Mouse (Mus musculus): ENCODE results near the gene Kcnq2. TPM values are rescaled to one million over a fixed set of nuclear protein-coding genes. Genes with fewer than 3 reads are reported as not detected.

Gene Kcnq2
- polyA plus RNA-seq, 1 experiment from 2014 or later = 13.9 TPM

DNA sequence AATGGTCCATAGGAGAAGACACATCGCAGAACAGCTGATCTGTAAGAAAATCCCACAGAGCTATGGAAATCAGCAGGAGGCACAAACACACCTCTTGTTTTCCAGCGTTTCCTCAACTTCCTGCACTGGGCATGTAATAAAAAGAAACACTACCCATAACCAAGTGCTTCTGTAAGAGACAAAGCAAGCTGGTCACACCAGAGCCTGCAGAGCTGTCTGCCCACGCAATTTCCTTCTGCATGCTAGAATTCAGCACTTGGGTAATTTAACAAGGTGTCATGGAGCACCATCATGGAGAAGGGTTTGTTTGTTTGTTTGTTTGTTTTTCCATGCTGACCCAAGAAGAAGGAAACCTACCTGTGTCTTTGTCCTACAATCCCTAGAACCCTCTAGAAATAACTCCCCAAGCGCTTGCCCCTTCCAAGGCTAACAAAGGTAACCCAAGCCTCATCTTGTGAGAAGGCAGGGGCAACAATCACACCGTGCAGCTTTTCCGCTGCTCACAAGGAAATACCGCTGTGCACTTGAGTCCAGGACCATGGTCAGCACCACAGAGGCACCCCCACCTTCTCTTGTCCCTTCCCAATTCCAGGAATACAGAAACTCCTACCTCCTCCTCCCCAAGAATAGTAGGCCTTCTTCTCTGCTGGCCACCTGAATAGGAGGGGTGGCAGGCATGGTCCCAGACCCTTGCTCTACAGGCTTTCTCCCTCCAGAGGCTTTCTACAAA is 9.2 kb downstream of the Kcnq2 start:
- H3K4me1 ChIP-seq (replicated peaks; ENCODE audit: control insufficient read depth, insufficient read depth, low read length) = peaks cover 2% of the 10 kb centered on the region
- no peak overlapping the region for H3K4me2 ChIP-seq (ENCODE audit: low read depth, low read length, severe bottlenecking)
- no peaks in the 10 kb centered on the region for H3K36me3 ChIP-seq (ENCODE audit: control insufficient read depth, insufficient read depth, low read length)
- DNase-seq (ENCODE audit: low spot score) (no peak), ATAC-seq (replicated peaks; ENCODE audit: low FRiP score) (no peak)
- no peaks in the 10 kb centered on the region for H3K27me3 ChIP-seq (ENCODE audit: control insufficient read depth, insufficient read depth, low read length)
- no peak overlapping the region for H3K4me3 ChIP-seq (ENCODE audit: low read depth, low read length)
- no peak overlapping the region for H3K9ac ChIP-seq (ENCODE audit: low read length)
- H3K27ac ChIP-seq (ENCODE audit: low read depth, low read length) = no peak overlapping the region
- WGBS = 60% methylated on average over 7 of the region's 7 CpGs
- no peaks in the 10 kb centered on the region for H3K9me3 ChIP-seq (ENCODE audit: control insufficient read depth, low read length)

DNA sequence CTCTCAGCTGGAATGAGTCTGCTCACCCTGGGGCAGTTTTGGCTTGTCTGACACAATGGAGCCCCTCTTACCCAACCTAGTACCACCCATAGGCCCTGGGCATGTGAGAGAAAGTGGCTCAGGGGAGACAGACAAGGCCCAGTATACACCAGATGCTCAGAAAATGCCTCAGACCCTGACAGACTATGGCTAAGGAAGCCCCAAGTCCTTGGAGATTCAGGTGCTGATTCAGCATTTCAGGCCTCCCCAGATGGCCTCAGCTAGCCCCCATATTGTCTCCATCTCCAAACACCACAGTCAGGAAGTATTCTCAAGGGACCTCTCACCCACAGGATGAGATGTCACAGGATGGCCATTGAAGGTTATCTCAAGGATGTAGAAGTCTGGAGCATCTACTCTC is 12.5 kb downstream of the Kcnq2 start:
- no peaks in the 10 kb centered on the region for H3K9me3 ChIP-seq (ENCODE audit: control insufficient read depth, low read length)
- H3K36me3 ChIP-seq (ENCODE audit: control insufficient read depth, insufficient read depth, low read length) = no peaks in the 10 kb centered on the region
- H3K27ac ChIP-seq (ENCODE audit: low read depth, low read length) = no peak overlapping the region
- no peaks in the 10 kb centered on the region for H3K27me3 ChIP-seq (ENCODE audit: control insufficient read depth, insufficient read depth, low read length)
- no peak overlapping the region for H3K4me2 ChIP-seq (ENCODE audit: low read depth, low read length, severe bottlenecking)
- H3K9ac ChIP-seq (ENCODE audit: low read length) = no peak overlapping the region; the same call in 1 of the 2 replicates
- peaks cover 5% of the 10 kb centered on the region for H3K4me1 ChIP-seq (replicated peaks; ENCODE audit: control insufficient read depth, insufficient read depth, low read length)
- no peak overlapping the region for H3K4me3 ChIP-seq (ENCODE audit: low read depth, low read length)
- ATAC-seq (replicated peaks; ENCODE audit: low FRiP score) (no peak), DNase-seq (ENCODE audit: low spot score) (no peak)

DNA sequence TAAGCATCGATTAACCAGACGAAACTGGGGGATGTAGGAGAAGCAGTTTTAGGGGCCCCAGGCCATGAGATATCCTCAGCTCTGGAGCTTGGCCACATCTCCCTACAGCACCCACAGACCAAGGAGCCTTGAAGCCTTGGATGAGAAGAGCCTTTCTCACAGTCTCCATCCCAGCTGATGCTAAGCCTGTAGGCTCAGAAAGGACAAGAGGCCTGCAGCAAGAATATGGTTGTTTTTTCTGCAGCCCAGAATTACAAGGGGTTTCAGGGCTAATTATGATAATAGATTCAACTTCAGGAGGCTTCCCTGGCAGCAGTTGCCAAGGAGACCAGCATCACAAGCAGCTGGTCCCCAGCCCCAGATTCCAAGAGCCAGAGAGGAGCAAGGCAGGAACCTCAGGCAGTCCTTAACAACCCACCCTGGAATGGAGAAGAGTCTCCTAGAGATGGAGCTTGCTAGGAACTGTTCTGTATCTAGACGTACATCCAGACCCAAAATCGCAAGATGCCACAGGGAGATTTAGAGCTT is 14.1 kb downstream of the Kcnq2 start:
- Histone ChIP-seq H3K27ac (ENCODE audit: low read depth, low read length) (peak overlapping the region; percentile 78), H3K36me3 (ENCODE audit: control insufficient read depth, insufficient read depth, low read length) (no peaks in the 10 kb centered on the region), H3K27me3 (ENCODE audit: control insufficient read depth, insufficient read depth, low read length) (no peaks in the 10 kb centered on the region), H3K9ac (ENCODE audit: low read length) (0 out of 2 replicates have a peak overlapping the region, but pooled peaks have one; percentile 13), H3K9me3 (ENCODE audit: control insufficient read depth, low read length) (no peaks in the 10 kb centered on the region), H3K4me2 (ENCODE audit: low read depth, low read length, severe bottlenecking) (no peak overlapping the region), H3K4me1 (replicated peaks; ENCODE audit: control insufficient read depth, insufficient read depth, low read length) (peaks cover 5% of the 10 kb centered on the region), H3K4me3 (ENCODE audit: low read depth, low read length) (no peak overlapping the region)
- WGBS = 80% methylated on average over 4 of the region's 4 CpGs
- DNase-seq (ENCODE audit: low spot score) (peak; percentile 60), ATAC-seq (replicated peaks; ENCODE audit: low FRiP score) (peak; percentile 78)

DNA sequence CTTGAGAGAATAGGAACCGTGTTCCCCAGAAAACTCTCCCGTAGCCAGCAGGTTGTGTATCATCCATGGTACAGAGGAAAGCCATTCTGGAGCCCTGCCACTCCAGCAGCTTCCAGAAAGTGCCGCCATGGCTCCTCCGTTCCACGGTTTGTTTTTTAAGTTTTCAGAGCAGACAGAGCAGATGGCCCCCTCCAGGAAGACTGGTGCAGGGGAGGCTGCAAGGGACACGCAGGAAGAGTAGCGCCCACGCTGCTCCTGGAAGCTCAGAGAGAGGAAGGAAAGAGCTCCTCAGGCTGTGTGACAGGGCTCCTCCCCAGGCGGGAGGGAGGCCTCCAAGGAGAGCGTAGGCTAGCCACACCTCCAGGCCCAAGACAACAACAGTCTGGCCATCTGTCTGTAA is 15.1 kb downstream of the Kcnq2 start:
- no peak for DNase-seq (ENCODE audit: low spot score)
- WGBS = 29% methylated on average over 10 of the region's 10 CpGs
- no peaks in the 10 kb centered on the region for H3K27me3 ChIP-seq (ENCODE audit: control insufficient read depth, insufficient read depth, low read length)
- H3K4me3 ChIP-seq (ENCODE audit: low read depth, low read length) = no peak overlapping the region
- H3K4me2 ChIP-seq (ENCODE audit: low read depth, low read length, severe bottlenecking) = no peak overlapping the region
- no peaks in the 10 kb centered on the region for H3K36me3 ChIP-seq (ENCODE audit: control insufficient read depth, insufficient read depth, low read length)
- no peak overlapping the region for H3K9ac ChIP-seq (ENCODE audit: low read length)
- ATAC-seq (replicated peaks; ENCODE audit: low FRiP score) = no peak
- peaks cover 5% of the 10 kb centered on the region for H3K4me1 ChIP-seq (replicated peaks; ENCODE audit: control insufficient read depth, insufficient read depth, low read length)
- H3K9me3 ChIP-seq (ENCODE audit: control insufficient read depth, low read length) = no peaks in the 10 kb centered on the region
- H3K27ac ChIP-seq (ENCODE audit: low read depth, low read length) = peak overlapping the region; percentile 78; the same call in 1 of the 2 replicates

DNA sequence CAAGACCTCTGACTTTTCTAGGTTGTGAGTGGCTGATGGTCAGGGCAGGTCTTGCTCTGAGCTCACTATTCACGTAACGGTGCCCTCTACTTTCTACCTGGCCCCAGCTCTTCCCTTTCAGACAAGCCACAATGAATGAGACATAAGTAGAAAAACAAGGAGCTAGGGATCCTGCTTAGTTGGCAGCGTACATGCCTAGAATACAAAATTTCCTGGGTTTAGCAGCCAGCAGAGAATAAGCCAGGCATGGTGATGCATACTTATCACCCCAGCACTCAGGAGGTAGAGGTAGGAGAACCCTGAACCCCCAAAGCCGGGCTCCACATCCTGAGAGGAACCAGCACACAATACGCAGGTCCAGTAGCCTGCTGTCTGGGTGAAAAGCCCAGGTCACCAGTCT is 18.7 kb downstream of the Kcnq2 start:
- Histone ChIP-seq H3K4me3 (ENCODE audit: low read depth, low read length) (no peak overlapping the region), H3K4me2 (ENCODE audit: low read depth, low read length, severe bottlenecking) (no peak overlapping the region), H3K4me1 (replicated peaks; ENCODE audit: control insufficient read depth, insufficient read depth, low read length) (peaks cover 7% of the 10 kb centered on the region), H3K36me3 (ENCODE audit: control insufficient read depth, insufficient read depth, low read length) (no peaks in the 10 kb centered on the region), H3K27me3 (ENCODE audit: control insufficient read depth, insufficient read depth, low read length) (no peaks in the 10 kb centered on the region), H3K9ac (ENCODE audit: low read length) (no peak overlapping the region), H3K9me3 (ENCODE audit: control insufficient read depth, low read length) (no peaks in the 10 kb centered on the region), H3K27ac (ENCODE audit: low read depth, low read length) (no peak overlapping the region)
- WGBS = 87% methylated on average over 5 of the region's 5 CpGs
- DNase-seq (ENCODE audit: low spot score) (no peak), ATAC-seq (replicated peaks; ENCODE audit: low FRiP score) (no peak)

DNA sequence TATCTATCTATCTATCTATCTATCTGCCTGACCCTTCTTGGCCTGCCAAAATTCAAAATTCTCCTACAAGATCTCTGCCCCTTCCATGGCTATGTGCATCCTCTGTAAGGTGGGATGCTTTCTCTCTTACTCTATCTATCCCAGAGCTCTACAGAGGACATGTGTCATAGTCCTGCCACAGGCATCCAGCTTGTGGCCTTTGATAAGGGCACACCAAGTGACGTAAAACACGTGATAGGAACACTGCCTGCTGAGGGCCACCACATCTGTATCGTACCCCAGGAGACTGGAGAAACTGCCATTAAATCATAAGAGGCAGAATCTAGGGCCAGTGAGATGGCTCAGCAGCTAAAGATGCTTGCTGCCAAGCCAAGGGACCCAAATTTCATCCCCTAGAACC is 19.7 kb downstream of the Kcnq2 start:
- Histone ChIP-seq H3K9me3 (ENCODE audit: control insufficient read depth, low read length) (no peaks in the 10 kb centered on the region), H3K4me1 (replicated peaks; ENCODE audit: control insufficient read depth, insufficient read depth, low read length) (peaks cover 4% of the 10 kb centered on the region; the same call in 1 of the 2 replicates)
- no peak for ATAC-seq (replicated peaks; ENCODE audit: low FRiP score)

DNA sequence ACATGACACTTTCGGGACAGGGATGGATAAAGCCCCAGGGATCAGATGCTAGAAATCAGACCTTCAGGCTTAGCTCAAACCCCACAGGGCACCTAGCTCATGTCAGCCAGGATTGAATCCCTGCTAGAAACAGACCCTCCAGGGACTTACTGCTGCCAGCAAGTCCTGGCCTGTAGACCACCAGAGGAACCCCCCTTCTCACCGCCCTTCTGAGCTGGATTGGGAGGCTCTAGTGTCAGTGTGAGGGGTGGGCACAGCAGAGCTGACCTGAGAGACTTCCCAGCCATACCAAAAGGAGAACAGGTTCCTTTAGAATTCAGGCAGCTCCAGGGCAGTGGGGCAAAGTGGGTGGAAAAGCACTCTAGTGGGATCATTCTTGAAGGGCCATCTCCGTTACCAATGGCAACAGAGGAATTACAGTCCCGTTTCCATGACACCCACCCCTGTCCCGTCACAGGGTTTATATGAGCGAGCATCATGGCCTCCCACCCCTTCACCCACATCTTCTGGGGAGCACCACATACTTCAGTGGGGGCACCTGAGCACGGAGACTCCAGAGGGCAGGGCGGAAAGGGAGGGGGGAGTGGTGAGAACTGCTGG is 21.2 kb downstream of the Kcnq2 start:
- ATAC-seq (replicated peaks; ENCODE audit: low FRiP score) (no peak), DNase-seq (ENCODE audit: low spot score) (no peak)
- Histone ChIP-seq H3K4me3 (ENCODE audit: low read depth, low read length) (no peak overlapping the region), H3K27ac (ENCODE audit: low read depth, low read length) (no peak overlapping the region), H3K4me2 (ENCODE audit: low read depth, low read length, severe bottlenecking) (no peak overlapping the region), H3K9ac (ENCODE audit: low read length) (no peak overlapping the region), H3K9me3 (ENCODE audit: control insufficient read depth, low read length) (no peaks in the 10 kb centered on the region), H3K27me3 (ENCODE audit: control insufficient read depth, insufficient read depth, low read length) (no peaks in the 10 kb centered on the region), H3K4me1 (replicated peaks; ENCODE audit: control insufficient read depth, insufficient read depth, low read length) (0 out of 2 replicates have a peak, but pooled peaks cover 4% of the 10 kb centered on the region), H3K36me3 (ENCODE audit: control insufficient read depth, insufficient read depth, low read length) (no peaks in the 10 kb centered on the region)
- WGBS = 74% methylated on average over 8 of the region's 8 CpGs

More for the DNA sequence above, 19.7 kb downstream of the Kcnq2 start:
- no peak for DNase-seq (ENCODE audit: low spot score)
- H3K9ac ChIP-seq (ENCODE audit: low read length) = no peak overlapping the region
- no peak overlapping the region for H3K4me2 ChIP-seq (ENCODE audit: low read depth, low read length, severe bottlenecking)
- H3K27me3 ChIP-seq (ENCODE audit: control insufficient read depth, insufficient read depth, low read length) = no peaks in the 10 kb centered on the region
- no peak overlapping the region for H3K27ac ChIP-seq (ENCODE audit: low read depth, low read length)
- no peaks in the 10 kb centered on the region for H3K36me3 ChIP-seq (ENCODE audit: control insufficient read depth, insufficient read depth, low read length)
- H3K4me3 ChIP-seq (ENCODE audit: low read depth, low read length) = no peak overlapping the region
- 87% methylated on average over 3 of the region's 3 CpGs for WGBS

DNA sequence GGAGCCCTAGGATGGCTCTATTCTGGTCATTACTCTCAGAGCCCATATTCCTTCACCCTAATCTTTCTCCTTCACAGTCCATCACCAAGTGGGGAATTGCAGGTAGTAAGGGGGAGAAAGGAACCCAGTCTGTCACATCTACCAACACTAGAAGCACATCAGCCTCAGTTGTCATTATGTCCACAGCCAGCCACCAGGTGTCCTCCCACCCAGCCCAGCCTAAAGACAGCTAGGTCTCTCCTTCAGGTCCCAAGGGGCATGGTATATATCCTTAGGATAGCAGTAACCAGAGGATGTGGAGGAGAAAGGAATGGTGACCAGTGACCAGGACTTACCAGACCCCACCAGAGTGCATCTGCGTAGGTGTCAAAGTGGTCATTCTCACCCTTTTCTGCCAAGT is 23.4 kb downstream of the Kcnq2 start:
- H3K27ac ChIP-seq (ENCODE audit: low read depth, low read length) = no peak overlapping the region
- no peak overlapping the region for H3K4me3 ChIP-seq (ENCODE audit: low read depth, low read length)
- H3K9ac ChIP-seq (ENCODE audit: low read length) = no peak overlapping the region
- H3K27me3 ChIP-seq (ENCODE audit: control insufficient read depth, insufficient read depth, low read length) = no peaks in the 10 kb centered on the region
- 96% methylated on average over 1 of the region's 1 CpGs for WGBS
- 0 out of 2 replicates have a peak, but pooled peaks cover 4% of the 10 kb centered on the region for H3K4me1 ChIP-seq (replicated peaks; ENCODE audit: control insufficient read depth, insufficient read depth, low read length)
- H3K4me2 ChIP-seq (ENCODE audit: low read depth, low read length, severe bottlenecking) = no peak overlapping the region
- no peak for DNase-seq (ENCODE audit: low spot score)
- H3K36me3 ChIP-seq (ENCODE audit: control insufficient read depth, insufficient read depth, low read length) = no peaks in the 10 kb centered on the region
- H3K9me3 ChIP-seq (ENCODE audit: control insufficient read depth, low read length) = no peaks in the 10 kb centered on the region
- ATAC-seq (replicated peaks; ENCODE audit: low FRiP score) = no peak

Data from forebrain, embryonic 11.5 days (tissue).